Mouse (Mus musculus) intestine, embryonic 14.5 days (tissue): ENCODE results near the gene Pycard. TPM values are rescaled to one million over a fixed set of nuclear protein-coding genes. Genes with fewer than 3 reads are reported as not detected.

Experiments
- ATAC-seq: fragments of 200-750 bp; cut with Nextera tagmentation; replicated peaks from 2 replicates; pipeline ENCODE4 v1.8.0; 2017; ENCODE audit warnings: low read depth, moderate number of reproducible peaks, moderate TSS enrichment, moderate library complexity; ENCODE audit not compliant: low FRiP score, low TSS enrichment
- DNase-seq: peaks from one replicate; pipeline ENCODE4 v3.0.0-alpha.2; 2018; ENCODE audit warnings: low spot score
- H3K27ac ChIP-seq: fragments of 300-500 bp; sonication (generic); 2 replicates; pipeline ENCODE4 v1.5.1; 2014; ENCODE audit warnings: low read depth, mild to moderate bottlenecking, control low read depth
- H3K27me3 ChIP-seq: fragments of 300-500 bp; sonication (generic); replicated peaks from 2 replicates; pipeline ENCODE4 v1.6.1; 2014; ENCODE audit warnings: low read length, control low read depth; ENCODE audit not compliant: control insufficient read depth, insufficient read depth
- H3K36me3 ChIP-seq: fragments of 300-500 bp; sonication (generic); 2 replicates; pipeline ENCODE4 v1.6.1; 2014; ENCODE audit warnings: low read length, control low read depth; ENCODE audit not compliant: control insufficient read depth, insufficient read depth
- H3K4me1 ChIP-seq: fragments of 300-500 bp; sonication (generic); replicated peaks from 2 replicates; pipeline ENCODE4 v1.6.1; 2014; ENCODE audit warnings: low read length, control low read depth, mixed read lengths; ENCODE audit not compliant: control insufficient read depth, insufficient read depth
- H3K4me2 ChIP-seq: fragments of 300-500 bp; sonication (generic); 2 replicates; pipeline ENCODE4 v1.6.1; 2014; ENCODE audit warnings: low read length
- H3K4me3 ChIP-seq: fragments of 300-500 bp; sonication (generic); 2 replicates; pipeline ENCODE4 v1.5.1; 2014; ENCODE audit warnings: low read depth, low read length, control low read depth, mixed read lengths
- H3K9ac ChIP-seq: fragments of 300-500 bp; sonication (generic); 2 replicates; pipeline ENCODE4 v1.6.1; 2014; ENCODE audit warnings: mild to moderate bottlenecking, low read length
- H3K9me3 ChIP-seq: fragments of 300-500 bp; sonication (generic); 2 replicates; pipeline ENCODE4 v1.6.1; 2016; ENCODE audit warnings: low read length, control low read depth; ENCODE audit not compliant: control insufficient read depth
- WGBS: fragments of 180-500 bp; shearing (Covaris S2); extraction: QIAGEN DNeasy Blood & Tissue Kit; methylation state at CpG from one replicate; pipeline ENCODE4 v1.1.7; 2014; 5-methylcytosine and 5-hydroxymethylcytosine counted together
- polyA plus RNA-seq: library from polyadenylated mRNA; unstranded; fragments of >200 nt; fragmentation: Nextera tagmentation; extraction: Ambion mirVana; gene quantifications from 2 replicates; pipeline ENCODE4 v1.2.1, GENCODE M21; 2014

Gene Pycard
- polyA plus RNA-seq, 1 experiment from 2014 or later: 275 TPM

DNA sequence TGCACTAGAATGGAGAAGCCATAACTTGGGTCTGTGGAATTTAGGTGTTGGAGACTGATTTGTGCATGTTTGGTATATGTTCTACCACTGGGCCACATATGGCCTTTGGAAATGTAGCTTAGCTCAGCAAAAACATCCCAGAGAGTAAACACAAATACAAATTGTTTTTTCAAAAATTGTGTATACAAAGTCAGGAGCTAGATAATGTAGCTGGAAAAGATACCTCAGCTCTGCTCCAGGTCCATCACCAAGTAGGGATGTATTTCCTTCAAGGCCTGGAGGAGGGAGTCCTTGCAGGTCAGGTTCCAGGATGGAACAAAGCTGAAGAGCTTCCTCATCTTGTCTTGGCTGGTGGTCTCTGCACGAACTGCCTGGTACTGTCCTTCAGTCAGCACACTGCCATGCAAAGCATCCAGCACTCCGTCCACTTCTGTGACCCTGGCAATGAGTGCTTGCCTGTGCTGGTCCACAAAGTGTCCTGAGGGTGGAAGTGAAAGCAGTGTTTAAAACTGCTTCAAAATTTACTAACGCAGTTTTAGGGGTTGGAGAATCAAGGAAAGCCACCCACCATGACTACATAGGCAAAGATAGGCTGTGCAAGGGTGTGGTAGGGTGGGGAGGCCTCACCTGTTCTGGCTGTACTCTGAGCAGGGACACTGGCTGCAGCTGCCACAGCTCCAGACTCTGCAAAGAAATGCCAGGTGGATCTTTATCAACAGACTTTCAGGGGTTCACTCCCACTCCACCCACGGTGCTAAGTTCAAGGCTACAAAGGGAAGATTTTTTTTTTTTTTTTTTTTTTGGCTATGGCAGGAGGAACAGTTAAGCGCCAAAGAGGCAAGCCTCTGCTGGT, 953 bp downstream of the Pycard start:
- Histone ChIP-seq H3K4me2 (peak overlapping the region; percentile 55), H3K27ac (peak overlapping the region; percentile 49; the same call in 1 of the 2 replicates), H3K4me1 (peaks cover 8% of the 10 kb centered on the region), H3K9ac (peak overlapping the region; percentile 42), H3K9me3 (no peaks in the 10 kb centered on the region), H3K27me3 (no peaks in the 10 kb centered on the region), H3K36me3 (peaks cover 35% of the 10 kb centered on the region), H3K4me3 (peak overlapping the region; percentile 30)
- peak; percentile 21; the same call in 1 of the 2 replicates for ATAC-seq
- DNase-seq: no peak
- WGBS: 31% methylated on average over 5 of the region's 5 CpGs

DNA sequence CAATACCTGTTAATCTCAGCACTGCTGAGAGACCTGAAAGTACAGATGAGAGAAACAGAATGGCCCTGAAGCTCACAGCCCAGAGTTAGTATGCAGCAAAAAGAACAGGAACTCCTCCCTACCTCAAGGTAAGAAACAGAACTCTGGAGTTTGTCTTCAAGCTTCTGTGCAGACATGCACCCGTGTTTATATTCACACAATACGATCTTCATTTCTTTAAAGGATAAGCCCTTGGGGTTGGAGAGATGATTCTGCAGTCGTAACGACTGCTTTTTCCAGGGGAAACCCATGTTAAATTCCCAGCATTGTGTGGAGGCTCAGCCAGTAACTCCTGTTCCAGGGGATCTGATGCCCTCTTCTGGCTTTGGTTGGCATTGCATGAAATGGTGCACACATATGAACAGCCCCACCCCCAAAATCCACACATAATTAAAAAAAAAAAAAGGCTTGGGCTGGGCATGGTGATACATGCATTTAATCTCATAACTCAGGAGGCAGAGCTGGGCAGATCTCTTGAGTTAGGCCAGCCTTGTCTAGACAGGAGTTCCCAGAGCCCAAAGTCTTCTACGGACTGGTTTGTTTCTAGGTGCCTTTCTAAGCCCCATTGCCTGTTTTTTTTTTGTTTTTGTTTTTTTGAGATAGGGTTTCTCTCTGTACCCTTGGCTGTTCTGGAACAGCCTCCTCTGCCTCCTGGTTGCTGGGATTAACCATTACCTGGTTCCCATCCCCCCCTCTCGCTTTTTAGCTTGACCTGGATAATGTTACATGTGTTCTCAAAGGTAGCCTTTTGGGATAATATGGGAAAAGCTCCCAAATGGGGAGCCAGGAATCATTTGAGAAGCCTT, 1.8 kb downstream of the Pycard start:
- DNase-seq (peak; percentile 94), ATAC-seq (no peak; the same call in 1 of the 2 replicates)
- Histone ChIP-seq H3K9ac (no peak overlapping the region), H3K27me3 (no peaks in the 10 kb centered on the region), H3K36me3 (peaks cover 42% of the 10 kb centered on the region), H3K4me3 (peak overlapping the region; percentile 30; the same call in 1 of the 2 replicates), H3K4me2 (peak overlapping the region; percentile 55), H3K27ac (no peak overlapping the region), H3K4me1 (peaks cover 8% of the 10 kb centered on the region), H3K9me3 (no peaks in the 10 kb centered on the region)
- WGBS: 53% methylated on average over 6 of the region's 6 CpGs

DNA sequence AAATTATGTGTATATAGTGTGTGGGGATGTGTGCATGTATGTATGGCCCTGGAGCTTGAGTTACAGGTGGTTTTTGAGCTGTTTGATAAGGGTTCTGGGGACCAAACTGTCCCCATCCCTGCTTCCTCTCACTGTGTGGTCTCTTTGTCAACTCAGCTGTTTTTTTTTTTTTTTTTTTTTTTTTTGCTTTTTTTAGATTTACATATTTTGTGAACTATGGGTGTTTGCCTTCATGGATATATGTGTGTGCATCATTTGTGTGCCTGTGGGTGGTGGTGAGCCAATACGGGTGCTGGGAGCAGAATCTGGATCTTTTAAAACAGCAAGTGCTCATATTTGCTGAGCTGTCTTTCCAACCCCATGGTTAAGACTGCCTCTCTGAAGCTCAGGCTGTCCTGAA, 4.8 kb downstream of the Pycard start:
- Histone ChIP-seq H3K36me3 (peaks cover 72% of the 10 kb centered on the region), H3K9me3 (no peaks in the 10 kb centered on the region), H3K9ac (no peak overlapping the region), H3K27ac (no peak overlapping the region), H3K27me3 (no peaks in the 10 kb centered on the region), H3K4me3 (no peak overlapping the region), H3K4me1 (peaks cover 8% of the 10 kb centered on the region), H3K4me2 (no peak overlapping the region)
- no peak for DNase-seq
- WGBS: 96% methylated on average over 1 of the region's 1 CpGs
- no peak for ATAC-seq

DNA sequence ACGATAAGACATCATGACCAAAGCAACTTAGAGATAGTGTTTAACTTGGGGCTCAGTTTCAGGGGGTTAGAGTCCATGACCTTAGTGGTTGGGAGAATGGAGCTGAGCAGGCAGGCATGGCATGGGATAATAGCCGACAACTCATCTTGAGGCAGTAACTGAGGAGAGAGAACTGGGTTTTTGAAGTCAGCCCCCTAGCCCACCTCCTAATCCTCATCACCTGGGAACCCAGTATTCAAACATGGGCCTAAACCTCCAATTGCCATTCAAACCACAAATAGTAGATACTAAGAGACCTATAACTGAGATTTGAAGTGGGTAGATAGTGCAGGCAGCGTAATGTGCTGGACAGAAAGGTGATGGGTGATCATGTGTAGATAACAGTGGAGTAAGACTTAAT, 13.1 kb downstream of the Pycard start:
- H3K9me3 ChIP-seq: no peaks in the 10 kb centered on the region
- ATAC-seq (no peak), DNase-seq (no peak)
- peaks cover 100% of the 10 kb centered on the region for H3K36me3 ChIP-seq
- WGBS: 91% methylated on average over 3 of the region's 3 CpGs
- no peak overlapping the region for H3K9ac ChIP-seq
- no peaks in the 10 kb centered on the region for H3K27me3 ChIP-seq
- H3K4me3 ChIP-seq: no peak overlapping the region
- no peak overlapping the region for H3K27ac ChIP-seq
- no peaks in the 10 kb centered on the region for H3K4me1 ChIP-seq
- H3K4me2 ChIP-seq: no peak overlapping the region

DNA sequence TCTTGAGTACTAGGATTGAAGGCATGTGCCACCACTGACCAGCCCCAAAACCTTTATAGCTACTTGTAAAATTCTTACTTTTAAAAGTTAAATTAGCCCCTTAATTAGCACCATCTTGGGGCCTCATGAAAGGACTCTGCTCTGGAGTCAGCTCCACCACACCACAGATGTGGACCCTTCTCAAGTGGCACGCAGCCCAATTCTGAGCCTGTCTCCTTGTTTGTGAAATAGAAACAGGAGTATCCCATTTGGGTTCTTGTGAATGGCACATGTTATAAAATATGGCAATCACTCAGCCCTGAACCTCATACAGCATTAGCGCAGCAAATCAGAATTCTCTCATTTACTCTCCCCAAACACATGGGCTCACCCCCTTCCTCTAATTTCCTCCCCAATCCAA, 14.8 kb downstream of the Pycard start:
- Histone ChIP-seq H3K27me3 (no peaks in the 10 kb centered on the region), H3K36me3 (peaks cover 100% of the 10 kb centered on the region), H3K4me3 (no peak overlapping the region), H3K9me3 (no peaks in the 10 kb centered on the region), H3K4me1 (no peaks in the 10 kb centered on the region), H3K9ac (no peak overlapping the region), H3K4me2 (no peak overlapping the region), H3K27ac (no peak overlapping the region)
- ATAC-seq (no peak), DNase-seq (no peak)
- WGBS: 97% methylated on average over 2 of the region's 2 CpGs

DNA sequence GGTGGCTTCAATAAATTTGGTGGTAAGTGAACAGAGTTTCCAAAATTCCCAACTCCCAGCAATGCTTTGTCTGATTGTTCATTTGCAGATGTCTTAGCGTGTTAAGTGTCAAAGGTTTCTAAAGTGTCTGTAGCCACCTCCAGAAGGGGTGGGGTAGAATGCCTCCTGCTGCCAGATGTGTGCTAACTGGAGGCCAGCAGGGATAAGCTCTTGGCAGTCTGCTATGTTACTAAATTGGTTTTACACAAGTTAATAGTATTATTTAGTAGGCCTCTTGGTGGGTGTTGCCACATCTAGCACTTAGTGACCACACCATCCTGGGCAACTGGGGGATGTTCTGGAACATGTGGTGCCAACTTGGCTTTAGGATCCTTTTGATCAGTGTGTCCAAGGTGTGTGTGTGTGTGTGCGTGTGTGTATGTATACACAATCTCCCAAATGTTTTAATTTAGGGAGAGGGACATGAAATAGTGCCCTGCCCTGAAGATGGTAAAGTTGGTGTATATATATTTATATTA, 19.2 kb downstream of the Pycard start:
- H3K36me3 ChIP-seq: peaks cover 100% of the 10 kb centered on the region
- H3K4me3 ChIP-seq: no peak overlapping the region
- no peak overlapping the region for H3K4me2 ChIP-seq
- peaks cover 7% of the 10 kb centered on the region for H3K4me1 ChIP-seq
- WGBS: 82% methylated on average over 2 of the region's 2 CpGs
- no peak overlapping the region for H3K27ac ChIP-seq
- H3K9me3 ChIP-seq: no peaks in the 10 kb centered on the region
- no peak overlapping the region for H3K9ac ChIP-seq
- no peak for DNase-seq
- H3K27me3 ChIP-seq: no peaks in the 10 kb centered on the region
- ATAC-seq: no peak

DNA sequence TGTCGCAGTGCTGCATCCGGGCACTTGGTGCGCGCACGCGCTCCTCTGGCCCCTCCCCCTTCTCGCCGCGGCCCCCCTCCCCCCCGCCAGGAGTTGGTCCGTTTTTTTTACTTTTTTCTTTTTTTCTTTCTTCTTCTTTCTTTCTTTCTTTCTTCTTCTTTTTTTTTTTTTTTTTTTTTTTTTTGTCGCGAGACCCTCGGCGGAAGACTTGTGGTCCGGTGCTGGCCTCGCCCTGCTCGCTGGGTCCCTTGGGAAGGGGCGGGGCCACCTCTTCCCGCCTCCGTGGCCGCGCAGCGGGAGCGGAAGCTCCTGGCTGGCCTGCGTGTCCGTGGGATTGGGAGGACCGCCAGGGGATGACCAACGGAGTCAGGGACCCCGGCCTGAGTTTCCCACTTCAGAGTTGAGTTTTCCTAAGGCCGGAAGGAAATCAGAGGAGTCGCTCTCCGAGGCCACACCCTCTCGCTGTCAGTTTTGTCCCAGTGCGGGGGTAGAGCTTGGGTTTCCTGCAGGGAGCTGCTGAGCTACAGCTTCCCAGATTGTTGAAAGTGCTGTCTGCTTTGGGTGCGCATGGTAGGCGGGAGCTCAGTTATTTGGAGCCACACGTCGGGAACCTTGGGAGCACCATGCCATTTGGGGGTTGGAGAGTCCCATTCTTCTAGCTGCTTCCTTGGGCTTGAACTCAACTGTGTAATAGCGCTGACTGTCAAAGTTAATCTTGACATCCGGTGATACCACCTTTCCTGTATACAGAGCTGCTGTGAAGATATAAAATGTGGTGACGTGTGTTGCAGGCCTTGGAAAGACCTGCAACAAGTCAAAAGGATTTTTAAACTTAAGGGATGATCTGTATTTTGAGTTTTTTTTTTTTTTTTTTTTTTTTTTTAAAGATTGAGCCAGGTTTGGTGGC, 25.5 kb downstream of the Pycard start:
- peak overlapping the region; percentile 97 for H3K27ac ChIP-seq
- DNase-seq: peak; percentile 87
- H3K4me1 ChIP-seq: peaks cover 20% of the 10 kb centered on the region
- no peaks in the 10 kb centered on the region for H3K27me3 ChIP-seq
- ATAC-seq: peak; percentile 42; the same call in 1 of the 2 replicates
- H3K9ac ChIP-seq: peak overlapping the region; percentile 100
- peak overlapping the region; percentile 96 for H3K4me3 ChIP-seq
- H3K4me2 ChIP-seq: peak overlapping the region; percentile 87
- no peaks in the 10 kb centered on the region for H3K9me3 ChIP-seq
- H3K36me3 ChIP-seq: peaks cover 43% of the 10 kb centered on the region
- under 1% methylated on average over 41 of the region's 42 CpGs for WGBS
